Mouse (Mus musculus) ES-Bruce4 (cell line): Measurements from ENCODE around the gene Btbd16. TPM values are rescaled to one million over a fixed set of nuclear protein-coding genes. Genes with fewer than 3 reads are reported as not detected.
A peak's percentile ranks its signal among the peaks of the same experiment; 100 is the strongest.

Source experiments
- H3K27ac ChIP-seq: 2 replicates; pipeline ENCODE4 v1.5.1; 2012; ENCODE audit warnings: low read length, inconsistent platforms; ENCODE audit not compliant: insufficient read depth
- H3K27me3 ChIP-seq: 2 replicates; pipeline ENCODE4 v1.6.1; 2012; ENCODE audit warnings: mild to moderate bottlenecking, low read length, inconsistent platforms; ENCODE audit not compliant: control insufficient read depth, poor library complexity, insufficient read depth, severe bottlenecking
- H3K36me3 ChIP-seq: 2 replicates; pipeline ENCODE4 v1.6.1; 2012; ENCODE audit warnings: inconsistent platforms, mild to moderate bottlenecking, low read length, moderate library complexity; ENCODE audit not compliant: control insufficient read depth, poor library complexity, insufficient read depth, severe bottlenecking
- H3K4me1 ChIP-seq: one replicate; pipeline ENCODE4 v1.8.1; 2011; ENCODE audit warnings: low read length; ENCODE audit not compliant: control insufficient read depth, insufficient read depth
- H3K4me3 ChIP-seq: 2 replicates; pipeline ENCODE4 v1.5.1; 2011; ENCODE audit warnings: low read depth, mild to moderate bottlenecking, low read length
- H3K9ac ChIP-seq: 2 replicates; pipeline ENCODE4 v1.6.1; 2012; ENCODE audit warnings: low read depth, mild to moderate bottlenecking, inconsistent platforms; ENCODE audit not compliant: poor library complexity, severe bottlenecking
- H3K9me3 ChIP-seq: replicated peaks from 2 replicates; pipeline ENCODE4 v1.6.1; 2012; ENCODE audit warnings: mild to moderate bottlenecking, low read length, inconsistent platforms; ENCODE audit not compliant: control insufficient read depth, poor library complexity, insufficient read depth, severe bottlenecking
- CTCF ChIP-seq: IDR thresholded peaks from one replicate; pipeline ENCODE4 v1.8.1; 2011; ENCODE audit warnings: low read depth, low read length
- EP300 ChIP-seq: IDR thresholded peaks from 2 replicates; pipeline ENCODE4 v1.6.1; 2011; ENCODE audit warnings: low read depth, low read length; ENCODE audit not compliant: insufficient read depth
- POLR2A ChIP-seq: IDR thresholded peaks from one replicate; pipeline ENCODE4 v1.8.1; 2011; ENCODE audit warnings: low read length; ENCODE audit not compliant: insufficient read depth
- polyA plus RNA-seq: library from polyadenylated mRNA; stranded (reverse); fragments of >200 nt; gene quantifications from 2 replicates; pipeline ENCODE4 v1.2.4, GENCODE M21; 2011; ENCODE audit warnings: low read depth; ENCODE audit not compliant: missing spikeins, insufficient read depth, insufficient read length

Gene Btbd16
- polyA plus RNA-seq, 1 experiment, result not detected

DNA sequence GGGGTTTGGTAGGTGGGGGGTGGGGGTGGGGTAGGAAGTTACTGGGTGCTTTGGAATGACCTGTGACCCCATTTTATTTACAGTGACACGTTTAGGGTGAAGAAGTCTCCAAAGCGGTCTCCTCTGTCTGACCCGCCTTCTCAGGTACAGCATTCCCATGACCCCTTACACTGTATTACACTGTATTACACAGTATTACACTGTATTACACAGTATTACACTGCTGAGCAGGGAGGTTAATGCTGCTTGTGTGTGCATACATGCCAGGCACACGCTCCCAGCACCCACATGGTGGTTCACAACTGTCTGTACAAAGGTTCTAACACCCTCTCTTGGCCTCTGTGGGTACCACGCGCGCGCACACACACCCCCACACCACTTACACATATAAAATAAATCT, 40.4 kb upstream of the Btbd16 start:
- Histone ChIP-seq H3K27me3 (no peaks in the 10 kb centered on the region), H3K36me3 (peaks cover 42% of the 10 kb centered on the region), H3K9ac (no peak overlapping the region), H3K4me3 (no peak overlapping the region), H3K27ac (no peak overlapping the region), H3K9me3 (no peaks in the 10 kb centered on the region), H3K4me1 (no peaks in the 10 kb centered on the region)
- TF ChIP-seq POLR2A (no peak), EP300 (no peak), CTCF (no peak)

DNA sequence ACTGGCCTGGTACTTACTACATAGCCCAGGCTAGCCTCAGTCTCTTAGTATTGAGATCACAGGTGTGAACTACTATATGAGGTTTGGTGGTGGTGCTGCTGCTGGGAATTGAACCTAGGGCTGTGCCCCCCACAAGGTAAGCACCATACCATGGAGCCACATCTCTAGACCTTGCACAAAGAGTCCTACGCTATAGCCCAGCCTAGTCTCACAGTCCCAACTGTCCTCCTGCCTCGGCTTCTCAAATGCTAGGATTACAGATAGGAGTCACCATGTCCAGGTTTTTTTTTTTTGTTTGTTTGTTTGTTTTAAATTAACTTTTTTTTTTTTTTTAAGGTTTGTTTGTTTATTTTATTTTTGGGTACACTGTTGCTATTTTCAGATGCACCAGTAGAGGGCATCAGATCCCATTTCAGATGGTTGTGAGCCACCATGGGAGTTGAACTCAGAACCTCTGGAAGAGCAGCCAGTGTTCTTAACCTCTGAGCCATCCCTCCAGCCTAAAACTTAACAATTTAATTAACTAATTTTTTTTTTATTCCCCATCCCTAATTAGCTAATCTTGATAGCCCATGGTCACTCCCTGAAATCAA, 39.6 kb upstream of the Btbd16 start:
- peaks cover 39% of the 10 kb centered on the region for H3K36me3 ChIP-seq
- no peaks in the 10 kb centered on the region for H3K9me3 ChIP-seq
- H3K4me1 ChIP-seq, result no peaks in the 10 kb centered on the region
- TF ChIP-seq EP300, result no peak
- TF ChIP-seq POLR2A, result no peak
- H3K27ac ChIP-seq, result no peak overlapping the region
- H3K9ac ChIP-seq, result no peak overlapping the region
- no peaks in the 10 kb centered on the region for H3K27me3 ChIP-seq
- no peak overlapping the region for H3K4me3 ChIP-seq

DNA sequence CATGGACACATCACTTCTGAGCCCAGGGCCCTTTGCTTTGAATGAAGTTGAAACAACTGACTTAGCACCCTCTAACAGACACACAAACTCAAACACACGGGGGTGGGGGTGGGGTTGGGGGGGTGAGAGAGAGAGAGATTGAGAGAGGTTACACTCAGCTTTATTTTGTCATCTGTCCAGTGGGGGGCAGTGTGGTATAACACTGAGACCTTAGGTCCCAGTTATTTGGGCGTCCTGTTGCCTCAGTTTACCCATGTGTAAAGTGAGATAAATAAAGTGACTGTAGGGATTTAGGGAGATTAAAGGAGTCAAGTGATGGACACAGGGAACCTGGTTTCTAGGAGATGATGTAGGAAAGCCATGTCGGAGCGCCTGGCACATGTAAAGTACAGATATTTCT, 32.8 kb upstream of the Btbd16 start:
- TF ChIP-seq POLR2A (no peak), CTCF (no peak), EP300 (no peak)
- Histone ChIP-seq H3K27me3 (no peaks in the 10 kb centered on the region), H3K4me1 (no peaks in the 10 kb centered on the region), H3K9ac (no peak overlapping the region), H3K27ac (no peak overlapping the region), H3K36me3 (peaks cover 47% of the 10 kb centered on the region), H3K4me3 (no peak overlapping the region), H3K9me3 (no peaks in the 10 kb centered on the region)

DNA sequence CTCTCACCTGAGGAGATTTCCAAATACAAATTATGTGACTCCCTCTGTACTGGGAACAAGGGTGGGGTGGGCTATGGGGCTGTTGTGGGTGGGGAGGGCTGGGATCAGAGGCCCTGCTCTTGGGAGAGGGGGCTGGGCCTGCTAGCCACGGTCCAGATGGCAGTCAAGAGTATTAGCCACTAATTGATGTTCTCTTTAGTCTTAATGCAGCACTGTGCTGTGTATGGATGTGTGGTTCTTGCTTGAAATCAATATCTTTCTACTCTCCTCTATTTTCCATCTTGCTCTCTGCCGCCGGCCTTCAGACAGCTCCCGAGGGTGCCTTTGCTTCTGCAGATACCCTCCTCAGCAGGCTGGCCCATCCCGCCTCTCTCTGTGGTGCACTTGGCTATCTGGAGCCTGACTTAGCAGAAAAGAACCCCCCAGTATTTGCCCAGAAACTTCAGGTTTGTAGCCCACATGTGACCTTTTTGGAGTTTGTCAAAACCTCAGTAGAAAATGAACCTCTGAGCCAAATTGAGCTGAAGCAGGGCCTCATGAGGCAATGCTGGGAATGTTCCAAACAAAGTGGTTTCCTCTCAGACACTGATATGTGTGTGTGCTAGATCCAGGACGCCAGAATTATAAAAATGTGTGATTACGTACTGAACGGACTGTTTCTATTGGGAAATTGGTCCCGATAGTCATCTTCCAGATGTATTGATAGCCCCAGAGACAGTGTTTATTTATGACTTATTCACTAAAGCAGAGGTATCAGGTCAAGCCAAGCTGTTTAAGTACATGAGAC, 30.4 kb upstream of the Btbd16 start:
- H3K4me1 ChIP-seq, result no peaks in the 10 kb centered on the region
- peaks cover 37% of the 10 kb centered on the region for H3K36me3 ChIP-seq
- H3K27me3 ChIP-seq, result no peaks in the 10 kb centered on the region
- TF ChIP-seq POLR2A, result no peak
- no peak overlapping the region for H3K9ac ChIP-seq
- H3K4me3 ChIP-seq, result no peak overlapping the region
- H3K27ac ChIP-seq, result no peak overlapping the region
- H3K9me3 ChIP-seq, result no peaks in the 10 kb centered on the region

DNA sequence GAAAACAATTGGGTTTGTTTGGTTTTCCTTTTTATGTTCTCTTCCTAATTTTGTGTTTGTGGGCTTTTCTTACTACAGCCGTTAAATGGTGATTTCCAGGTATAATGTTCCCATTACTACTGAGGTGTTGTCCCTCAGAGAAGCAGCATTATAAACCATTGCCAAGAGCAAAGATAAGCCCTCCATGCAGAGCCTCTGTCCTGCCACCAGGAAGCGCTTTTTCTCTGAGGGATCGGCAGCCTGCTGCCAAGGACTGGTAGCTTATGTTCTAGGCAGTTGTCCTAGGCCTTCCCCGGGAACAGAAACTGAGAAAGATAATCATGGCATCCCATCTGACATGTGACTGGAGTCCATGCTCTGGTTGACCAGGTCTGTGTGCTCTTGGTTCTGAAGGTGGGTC, 24.7 kb upstream of the Btbd16 start:
- TF ChIP-seq POLR2A (no peak), EP300 (no peak), CTCF (no peak)
- H3K27ac ChIP-seq, result no peak overlapping the region
- no peak overlapping the region for H3K9ac ChIP-seq
- H3K9me3 ChIP-seq, result no peaks in the 10 kb centered on the region
- H3K36me3 ChIP-seq, result peaks cover 8% of the 10 kb centered on the region
- H3K4me1 ChIP-seq, result no peaks in the 10 kb centered on the region
- no peak overlapping the region for H3K4me3 ChIP-seq
- H3K27me3 ChIP-seq, result no peaks in the 10 kb centered on the region

DNA sequence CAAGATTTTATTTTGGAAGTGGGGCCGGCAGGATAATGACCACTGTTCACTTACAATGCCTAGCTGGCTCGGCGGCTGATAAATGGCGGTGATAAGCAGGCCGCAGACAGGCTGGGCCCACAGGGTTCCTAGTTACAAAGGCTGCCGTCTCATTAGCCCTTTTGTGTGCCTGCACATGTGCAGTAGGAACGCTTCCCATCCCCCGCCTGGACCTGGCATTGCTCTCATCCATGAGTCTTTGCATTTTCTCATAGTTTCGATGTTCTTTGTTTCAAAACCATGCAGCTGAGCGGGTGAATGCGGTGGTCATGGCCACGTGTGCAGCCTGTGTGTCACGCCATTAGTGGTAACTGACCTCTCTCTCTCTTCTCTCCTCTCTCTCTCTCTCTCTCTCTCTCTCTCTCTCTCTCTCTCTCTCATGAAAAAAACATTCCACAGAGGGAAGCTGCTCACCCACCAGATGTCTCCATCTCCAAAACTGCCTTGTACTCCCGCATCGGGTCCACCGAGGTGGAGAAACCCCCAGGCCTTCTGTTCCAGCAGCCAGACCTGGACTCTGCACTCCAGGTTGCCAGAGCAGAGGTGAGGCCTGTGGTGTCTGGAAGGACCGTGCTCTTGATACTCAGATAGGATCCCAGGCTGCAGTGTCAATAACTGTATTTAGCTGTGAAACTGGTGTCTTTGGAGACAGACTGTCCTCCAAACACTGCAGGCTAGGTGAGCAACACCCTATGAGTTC, 22.9 kb upstream of the Btbd16 start:
- H3K9me3 ChIP-seq, result no peaks in the 10 kb centered on the region
- H3K4me1 ChIP-seq, result no peaks in the 10 kb centered on the region
- no peak for TF ChIP-seq POLR2A
- no peak overlapping the region for H3K9ac ChIP-seq
- no peak overlapping the region for H3K27ac ChIP-seq
- H3K36me3 ChIP-seq, result peaks cover 8% of the 10 kb centered on the region
- H3K4me3 ChIP-seq, result 0 out of 2 replicates have a peak overlapping the region, but pooled peaks have one; percentile 7
- H3K27me3 ChIP-seq, result no peaks in the 10 kb centered on the region
